Mouse (Mus musculus) kidney, adult 8-10 months (tissue): ENCODE results near the gene Troap.

Source experiments
- DNase-seq, 2 experiments: peaks; one replicate each; pipeline ENCODE4 v3.0.0; 2022

Troap gene

GRCm38 (mm10) chr15:99114312-99115064 is 40.1 kb downstream of the Troap start:
- no peak for DNase-seq

- DNase-seq = no peak
Observed at GRCm38 (mm10) chr15:99115065-99115423, 40.7 kb downstream of the Troap start.

- DNase-seq = no peak
Observed at GRCm38 (mm10) chr15:99116539-99116938, 42.2 kb downstream of the Troap start.

GRCm38 (mm10) chr15:99120814-99121213 is 46.4 kb downstream of the Troap start:
- DNase-seq = no peak

GRCm38 (mm10) chr15:99122642-99123041 is 48.3 kb downstream of the Troap start:
- DNase-seq = no peak

- no peak for DNase-seq
Observed at GRCm38 (mm10) chr15:99125711-99126080, 51.3 kb downstream of the Troap start, which contains the start of gene Spats2. Gene Spats2, plus strand, starts transcription at chr15:99125916.

GRCm38 (mm10) chr15:99126081-99126815 is 51.9 kb downstream of the Troap start:
- peak; percentile 78 to 90 for DNase-seq

GRCm38 (mm10) chr15:99126816-99127365 is 52.5 kb downstream of the Troap start:
- DNase-seq = peak in 1 of 2 experiments; percentile 9

GRCm38 (mm10) chr15:99127851-99128522 is 53.6 kb downstream of the Troap start:
- no peak for DNase-seq

- DNase-seq = no peak
Observed at GRCm38 (mm10) chr15:99129441-99129840, 55.1 kb downstream of the Troap start.

GRCm38 (mm10) chr15:99129956-99130910 is 55.9 kb downstream of the Troap start:
- no peak for DNase-seq
